Mouse (Mus musculus) cerebellum, adult (tissue): ENCODE results near the gene Map3k12.

Experiments used
- ATAC-seq: cut with Nextera tagmentation; 2 replicates; pipeline ENCODE4 v1.9.2; 2017; ENCODE audit warnings: mild to moderate bottlenecking, moderate library complexity, mixed read lengths; ENCODE audit not compliant: insufficient number of reproducible peaks, low FRiP score, low TSS enrichment

Gene Map3k12

GRCm38 (mm10) chr15:102463666-102464065 lies 53.2 kb downstream of the Map3k12 start:
- no peak for ATAC-seq

GRCm38 (mm10) chr15:102461430-102462075 lies 55.3 kb downstream of the Map3k12 start:
- ATAC-seq = no peak

- no peak for ATAC-seq
Observed at GRCm38 (mm10) chr15:102460971-102461370, 55.9 kb downstream of the Map3k12 start.

- ATAC-seq = no peak
Observed at GRCm38 (mm10) chr15:102460409-102460808, 56.5 kb downstream of the Map3k12 start.

- ATAC-seq = no peak
Observed at GRCm38 (mm10) chr15:102459847-102460246, 57.0 kb downstream of the Map3k12 start.

- ATAC-seq = no peak
Observed at GRCm38 (mm10) chr15:102459381-102459780, 57.5 kb downstream of the Map3k12 start.

GRCm38 (mm10) chr15:102458904-102459317 lies 58.0 kb downstream of the Map3k12 start, which contains the start of gene Prr13:
TSS of gene Prr13 (plus strand) at chr15:102459028.
- ATAC-seq = peak; percentile 96

- no peak for ATAC-seq
Observed at GRCm38 (mm10) chr15:102458050-102458736, 58.7 kb downstream of the Map3k12 start.

GRCm38 (mm10) chr15:102455993-102456392 lies 60.9 kb downstream of the Map3k12 start:
- ATAC-seq = no peak

GRCm38 (mm10) chr15:102451666-102452430 lies 65.0 kb downstream of the Map3k12 start:
- no peak for ATAC-seq

GRCm38 (mm10) chr15:102450928-102451327 lies 65.9 kb downstream of the Map3k12 start:
- no peak for ATAC-seq

- no peak for ATAC-seq
Observed at GRCm38 (mm10) chr15:102449366-102449765, 67.5 kb downstream of the Map3k12 start.
